Mouse (Mus musculus) liver, embryonic 13.5 days (tissue): ENCODE measurements around the gene Sqstm1. TPM values are rescaled to one million over a fixed set of nuclear protein-coding genes. Genes with fewer than 3 reads are reported as not detected.
"Not testable (repeated sequence)": the region's sequence is repeated elsewhere in the genome, so short reads cannot be mapped to it uniquely, and the experiment has no call there.

Experiments used
- ATAC-seq: fragments of 200-750 bp; cut with Nextera tagmentation; 2 replicates; pipeline ENCODE4 v1.8.0; 2017; ENCODE audit warnings: low read depth, mild to moderate bottlenecking, moderate number of reproducible peaks, moderate library complexity
- DNase-seq: peaks from one replicate; pipeline ENCODE4 v3.0.0; 2022
- H3K27ac ChIP-seq: fragments of 300-500 bp; sonication (generic); 2 replicates; pipeline ENCODE4 v1.5.1; 2015; ENCODE audit warnings: moderate library complexity, mild to moderate bottlenecking, inconsistent platforms
- H3K27me3 ChIP-seq: fragments of 300-500 bp; sonication (generic); 2 replicates; pipeline ENCODE4 v1.6.1; 2015; ENCODE audit warnings: mild to moderate bottlenecking, inconsistent platforms
- H3K36me3 ChIP-seq: fragments of 300-500 bp; sonication (generic); 2 replicates; pipeline ENCODE4 v1.6.1; 2015; ENCODE audit warnings: mild to moderate bottlenecking, inconsistent platforms
- H3K4me1 ChIP-seq: fragments of 300-500 bp; sonication (generic); replicated peaks from 2 replicates; pipeline ENCODE4 v1.6.1; 2015; ENCODE audit warnings: inconsistent platforms
- H3K4me2 ChIP-seq: fragments of 300-500 bp; sonication (generic); 2 replicates; pipeline ENCODE4 v1.6.1; 2015; ENCODE audit warnings: inconsistent platforms, mild to moderate bottlenecking, moderate library complexity
- H3K4me3 ChIP-seq: fragments of 300-500 bp; sonication (generic); replicated peaks from 2 replicates; pipeline ENCODE4 v1.5.1; 2015; ENCODE audit warnings: mild to moderate bottlenecking, inconsistent platforms
- H3K9ac ChIP-seq: fragments of 300-500 bp; sonication (generic); 2 replicates; pipeline ENCODE4 v1.6.1; 2015; ENCODE audit warnings: mild to moderate bottlenecking, inconsistent platforms
- H3K9me3 ChIP-seq: fragments of 300-500 bp; sonication (generic); replicated peaks from 2 replicates; pipeline ENCODE4 v1.6.1; 2016; ENCODE audit warnings: inconsistent platforms
- WGBS: fragments of 180-500 bp; shearing (Covaris S2); methylation state at CpG from one replicate; pipeline ENCODE4 v1.1.7; 2015; ENCODE audit not compliant: insufficient replicate concordance; 5-methylcytosine and 5-hydroxymethylcytosine counted together
- polyA plus RNA-seq: library from polyadenylated mRNA; unstranded; fragments of >200 nt; fragmentation: Nextera tagmentation; extraction: Ambion mirVana; gene quantifications from 2 replicates; pipeline ENCODE4 v1.2.1, GENCODE M21; 2015

Sqstm1 gene
- polyA plus RNA-seq, 1 experiment from 2014 or later = 132 TPM

DNA sequence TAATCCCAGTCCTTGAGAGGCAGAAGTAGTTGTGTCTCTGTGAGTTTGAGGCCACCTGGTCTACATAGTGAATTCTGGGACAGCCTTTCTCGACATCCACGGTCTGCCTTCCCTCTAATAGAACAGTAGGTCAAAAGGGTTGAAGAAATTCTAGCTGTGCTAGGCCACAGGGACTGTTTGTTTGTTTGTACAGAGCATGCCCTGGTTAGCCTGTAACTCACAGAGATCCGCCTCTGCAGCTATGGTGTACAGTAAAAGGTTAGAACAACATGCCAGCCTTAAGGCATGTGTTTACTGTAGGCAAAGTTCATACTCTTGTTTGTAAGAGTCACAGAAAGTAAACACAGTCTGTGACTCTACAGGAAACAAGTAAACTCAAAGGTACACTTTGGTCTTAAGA lies 25.8 kb downstream of the Sqstm1 start:
- no peaks in the 10 kb centered on the region for H3K36me3 ChIP-seq
- ATAC-seq = peak; percentile 65
- no peak for DNase-seq
- no peak overlapping the region for H3K4me2 ChIP-seq
- H3K9me3 ChIP-seq = no peaks in the 10 kb centered on the region
- H3K4me1 ChIP-seq = peaks cover 24% of the 10 kb centered on the region
- no peak overlapping the region for H3K9ac ChIP-seq
- no peaks in the 10 kb centered on the region for H3K27me3 ChIP-seq
- WGBS = 66% methylated on average over 3 of the region's 3 CpGs
- H3K27ac ChIP-seq = no peak overlapping the region
- no peak overlapping the region for H3K4me3 ChIP-seq

DNA sequence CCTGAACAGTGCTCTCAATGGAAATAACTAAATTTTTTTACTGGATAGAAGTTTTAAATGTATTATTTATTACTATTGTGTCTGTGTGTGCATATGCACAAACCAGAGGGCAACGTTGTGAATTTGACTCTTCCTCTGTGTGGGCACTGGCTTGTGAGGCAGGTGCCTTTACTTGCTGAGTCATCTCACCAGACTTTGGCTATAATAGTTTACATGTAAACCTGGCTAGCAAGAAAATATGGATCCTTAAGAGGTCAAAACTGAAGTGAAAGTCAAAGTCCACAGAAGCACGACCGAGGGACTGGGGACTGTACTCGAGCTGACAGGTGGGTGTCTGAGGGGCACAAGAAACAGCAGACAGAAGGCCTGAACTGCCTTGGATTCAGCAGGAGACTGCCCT lies 27.9 kb downstream of the Sqstm1 start:
- Histone ChIP-seq H3K27me3 (no peaks in the 10 kb centered on the region), H3K36me3 (no peaks in the 10 kb centered on the region), H3K4me1 (peaks cover 36% of the 10 kb centered on the region), H3K9me3 (no peaks in the 10 kb centered on the region), H3K4me3 (no peak overlapping the region), H3K27ac (no peak overlapping the region; the same call in 1 of the 2 replicates), H3K4me2 (no peak overlapping the region), H3K9ac (no peak overlapping the region)
- DNase-seq (no peak), ATAC-seq (no peak)
- 56% methylated on average over 4 of the region's 4 CpGs for WGBS

DNA sequence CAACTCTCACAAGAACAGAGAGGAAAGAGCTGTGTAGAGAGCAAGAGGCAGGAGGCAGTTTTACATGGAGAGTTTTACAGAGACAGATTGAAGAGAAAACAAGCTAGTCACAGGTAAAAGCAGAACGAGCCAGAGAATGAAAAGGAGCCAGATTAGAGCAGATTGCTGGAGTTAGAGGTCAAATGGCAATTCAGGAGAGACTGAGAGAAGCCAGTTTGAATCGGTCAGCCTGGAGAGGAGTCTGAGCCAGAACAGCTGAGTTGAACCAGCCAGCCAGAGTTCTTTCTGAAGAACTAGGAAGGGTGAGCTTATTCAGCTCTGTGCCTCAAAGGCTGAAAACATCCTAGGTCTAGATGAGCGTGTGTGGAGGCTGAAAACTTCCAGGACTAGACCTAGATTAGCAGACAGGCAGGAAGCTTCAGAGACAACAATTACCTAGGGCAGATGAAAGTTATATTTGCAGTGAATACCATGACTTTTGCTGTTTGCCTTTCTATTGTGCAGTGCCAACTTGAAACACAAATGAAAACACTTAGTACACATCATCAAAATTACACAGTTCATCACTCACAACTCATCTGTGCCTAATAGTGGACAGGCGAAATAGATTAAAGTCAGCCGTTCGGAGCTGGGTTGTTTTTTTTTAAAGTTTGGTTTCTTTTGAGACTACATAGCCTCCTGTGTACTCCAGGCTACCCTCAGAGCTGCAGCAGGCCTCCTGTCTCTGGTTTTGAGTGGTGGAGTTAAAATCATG lies 30.0 kb downstream of the Sqstm1 start:
- H3K36me3 ChIP-seq = peaks cover 3% of the 10 kb centered on the region; the same call in 1 of the 2 replicates
- ATAC-seq (no peak), DNase-seq (no peak)
- H3K4me3 ChIP-seq = no peak overlapping the region
- H3K27ac ChIP-seq = no peak overlapping the region
- H3K9ac ChIP-seq = no peak overlapping the region
- H3K4me1 ChIP-seq = peaks cover 55% of the 10 kb centered on the region
- no peaks in the 10 kb centered on the region for H3K9me3 ChIP-seq
- H3K27me3 ChIP-seq = no peaks in the 10 kb centered on the region
- WGBS = 66% methylated on average over 6 of the region's 6 CpGs
- no peak overlapping the region for H3K4me2 ChIP-seq

DNA sequence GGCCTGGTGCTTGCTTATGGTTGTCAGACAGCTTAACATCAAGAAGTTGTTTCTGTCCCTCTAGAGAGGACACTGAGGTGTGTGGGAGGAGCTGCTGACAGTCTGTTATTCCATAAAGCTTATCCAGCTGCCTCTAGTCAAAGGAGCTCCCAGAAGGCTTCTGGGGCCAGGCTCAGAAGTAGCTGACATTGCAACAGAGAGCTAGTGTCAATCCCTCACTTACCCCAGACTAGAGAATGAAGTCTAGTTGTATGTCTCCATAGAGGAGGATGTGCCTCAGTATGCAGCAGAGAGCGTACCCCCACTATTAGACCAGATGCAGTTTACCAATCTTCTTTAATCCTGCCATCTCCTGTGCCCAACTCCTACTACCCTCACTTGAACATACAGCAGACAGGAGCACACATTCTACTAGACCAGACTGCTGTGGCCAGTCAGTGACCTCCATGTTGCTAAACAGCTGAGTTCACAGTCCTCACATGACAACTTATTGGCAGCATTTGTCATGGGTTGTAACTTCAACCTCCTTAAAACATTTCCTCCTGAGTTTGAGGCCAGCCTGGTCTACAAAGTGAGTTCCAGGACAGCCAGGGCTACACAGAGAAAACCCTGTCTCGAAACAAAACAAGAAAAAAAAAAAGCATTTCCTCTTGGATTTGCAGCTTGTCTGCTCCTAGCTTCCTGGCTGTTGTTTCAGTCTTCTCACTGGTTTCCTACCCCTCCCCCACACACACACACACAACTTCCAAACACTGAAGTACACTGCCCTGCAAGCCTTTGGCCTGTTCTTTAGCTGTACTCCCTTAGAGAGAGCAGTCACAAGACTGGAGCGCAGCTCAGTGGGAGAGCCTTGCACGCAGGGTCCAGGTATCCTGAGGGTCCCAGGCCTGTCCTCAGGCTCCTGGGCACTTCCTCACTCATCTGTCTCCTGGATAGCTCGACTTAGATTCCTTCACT lies 31.8 kb downstream of the Sqstm1 start:
- DNase-seq (no peak), ATAC-seq (no peak)
- Histone ChIP-seq H3K4me1 (peaks cover 55% of the 10 kb centered on the region), H3K9ac (no peak overlapping the region), H3K27ac (0 out of 2 replicates have a peak overlapping the region, but pooled peaks have one; percentile 30), H3K9me3 (no peaks in the 10 kb centered on the region), H3K4me3 (no peak overlapping the region), H3K36me3 (peaks cover 3% of the 10 kb centered on the region; the same call in 1 of the 2 replicates), H3K4me2 (no peak overlapping the region), H3K27me3 (no peaks in the 10 kb centered on the region)
- WGBS = 68% methylated on average over 5 of the region's 5 CpGs

DNA sequence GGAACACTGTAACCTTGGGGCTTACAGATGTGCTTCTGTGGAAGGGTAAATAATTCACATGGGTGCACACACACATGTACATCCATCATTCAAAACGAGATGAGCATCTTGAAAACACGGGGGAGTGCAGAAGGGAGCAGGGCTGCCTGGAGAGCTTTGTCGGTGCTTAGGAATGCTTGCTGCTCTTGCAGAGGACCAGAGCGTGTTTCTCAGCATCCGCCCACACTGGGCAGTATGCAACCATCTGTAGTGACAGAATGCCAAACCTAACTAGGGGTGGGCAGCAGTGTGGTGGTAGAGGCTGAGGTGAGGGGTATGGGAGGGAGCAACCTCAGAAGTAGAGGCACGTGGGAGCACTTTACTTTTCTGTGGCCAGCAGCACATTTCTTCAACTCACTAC lies 33.5 kb downstream of the Sqstm1 start:
- Histone ChIP-seq H3K4me1 (peaks cover 39% of the 10 kb centered on the region), H3K4me2 (no peak overlapping the region), H3K9me3 (no peaks in the 10 kb centered on the region), H3K27me3 (no peaks in the 10 kb centered on the region), H3K36me3 (peaks cover 3% of the 10 kb centered on the region; the same call in 1 of the 2 replicates), H3K9ac (no peak overlapping the region), H3K27ac (no peak overlapping the region), H3K4me3 (no peak overlapping the region)
- DNase-seq = no peak
- ATAC-seq = no peak
- WGBS = 71% methylated on average over 6 of the region's 6 CpGs

DNA sequence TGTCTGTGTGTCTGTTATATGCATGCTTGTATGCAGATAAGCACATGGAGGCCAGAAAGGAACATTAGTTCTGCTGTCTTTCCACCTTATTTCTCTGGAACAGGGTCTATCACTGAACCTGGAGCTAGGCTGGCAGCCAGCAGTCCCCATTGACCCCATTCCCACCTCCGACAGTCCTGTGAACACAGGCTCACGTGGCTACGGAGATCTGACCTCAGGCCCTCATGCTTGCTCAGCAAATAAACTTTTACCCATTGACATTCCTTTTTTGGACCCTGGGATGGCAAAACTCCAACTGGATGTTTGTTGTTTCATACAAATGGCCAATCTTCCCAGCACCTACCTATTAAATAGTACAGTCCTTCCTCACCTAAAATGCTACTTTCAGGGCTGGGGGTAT lies 34.3 kb downstream of the Sqstm1 start:
- H3K4me2 ChIP-seq = 0 out of 2 replicates have a peak overlapping the region, but pooled peaks have one; percentile 85
- H3K9me3 ChIP-seq = no peaks in the 10 kb centered on the region
- DNase-seq = no peak

DNA sequence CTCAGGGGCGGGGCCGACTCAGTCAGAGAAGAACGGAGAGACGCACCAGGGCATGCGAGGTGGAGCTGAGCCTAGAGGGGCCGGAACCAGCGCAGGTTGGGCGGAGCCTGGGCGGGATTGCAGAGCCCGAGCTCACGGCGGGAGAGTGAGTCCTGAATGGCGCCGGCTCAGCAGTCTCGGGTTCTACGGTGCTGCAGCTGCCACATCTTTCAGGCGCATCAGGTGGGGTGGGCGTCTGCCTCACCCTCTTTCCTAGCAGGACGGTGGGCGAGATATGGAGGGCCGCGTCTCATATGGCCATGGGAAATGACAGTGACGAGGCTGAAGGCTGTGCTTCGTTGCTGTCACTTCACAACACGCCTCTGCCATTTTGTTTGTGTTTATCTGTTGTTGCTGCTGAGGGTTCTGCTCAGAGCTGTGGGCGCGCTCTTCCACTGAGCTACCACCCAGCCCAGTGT lies 35.9 kb downstream of the Sqstm1 start:
- Histone ChIP-seq H3K4me3 (peak overlapping the region; percentile 76), H3K27me3 (no peaks in the 10 kb centered on the region), H3K4me1 (peaks cover 39% of the 10 kb centered on the region), H3K4me2 (peak overlapping the region; percentile 85), H3K9ac (peak overlapping the region; percentile 82), H3K9me3 (no peaks in the 10 kb centered on the region), H3K27ac (peak overlapping the region; percentile 84), H3K36me3 (peaks cover 19% of the 10 kb centered on the region)
- ATAC-seq (peak; percentile 99), DNase-seq (peak; percentile 98)
- under 1% methylated on average over 27 of the region's 27 CpGs for WGBS

More for the DNA sequence above, 34.3 kb downstream of the Sqstm1 start:
- no peaks in the 10 kb centered on the region for H3K27me3 ChIP-seq
- ATAC-seq = no peak
- H3K4me3 ChIP-seq = no peak overlapping the region
- H3K36me3 ChIP-seq = peaks cover 6% of the 10 kb centered on the region
- 79% methylated on average over 3 of the region's 3 CpGs for WGBS
- H3K4me1 ChIP-seq = peaks cover 39% of the 10 kb centered on the region
- no peak overlapping the region for H3K27ac ChIP-seq
- no peak overlapping the region for H3K9ac ChIP-seq

DNA sequence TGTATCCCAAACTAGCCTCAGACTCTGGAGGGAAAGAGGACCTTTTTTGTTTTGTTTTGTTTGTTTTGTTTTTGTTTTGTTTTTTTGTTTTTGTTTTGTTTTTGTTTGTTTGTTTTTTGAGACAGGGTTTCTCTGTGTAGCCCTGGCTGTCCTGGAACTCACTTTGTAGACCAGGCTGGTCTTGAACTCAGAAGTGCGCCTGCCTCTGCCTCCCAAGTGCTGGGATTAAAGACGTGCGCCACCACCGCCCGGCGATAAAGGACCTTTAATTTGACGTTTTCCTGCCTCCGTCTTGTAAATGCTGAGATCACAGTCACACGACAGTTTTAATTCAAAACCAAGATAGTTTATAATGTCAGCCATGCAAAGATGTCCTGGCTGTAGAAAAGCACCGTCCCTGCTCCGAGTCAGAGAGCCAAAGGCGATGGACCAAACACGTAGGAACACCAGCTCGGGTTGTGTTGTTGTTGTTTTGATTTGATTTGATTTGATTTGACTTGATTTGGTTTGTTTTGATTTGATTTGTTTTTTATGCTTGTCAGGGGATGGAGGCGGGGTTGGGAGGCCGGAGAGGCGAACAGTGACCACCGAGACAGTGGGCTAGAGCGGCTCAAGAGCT lies 36.4 kb downstream of the Sqstm1 start, which contains the start of gene Mrnip:
TSS of gene Mrnip (plus strand) at position 334 of the 619 bp plus-strand sequence.
- not testable (repeated sequence) for DNase-seq, H3K9me3 ChIP-seq, H3K27me3 ChIP-seq
- H3K36me3 ChIP-seq = peaks cover 25% of the 10 kb centered on the region
- peak within 1 kb of the TSS; percentile 84 for H3K27ac ChIP-seq
- ATAC-seq = 0 out of 2 replicates have a peak, but pooled peaks have one; percentile 1
- peak within 1 kb of the TSS; percentile 82 for H3K9ac ChIP-seq
- WGBS = 5% methylated on average over 19 of the region's 19 CpGs
- peak within 1 kb of the TSS; percentile 85 for H3K4me2 ChIP-seq
- peak within 1 kb of the TSS; percentile 76 for H3K4me3 ChIP-seq
- peaks cover 40% of the 10 kb centered on the region for H3K4me1 ChIP-seq

DNA sequence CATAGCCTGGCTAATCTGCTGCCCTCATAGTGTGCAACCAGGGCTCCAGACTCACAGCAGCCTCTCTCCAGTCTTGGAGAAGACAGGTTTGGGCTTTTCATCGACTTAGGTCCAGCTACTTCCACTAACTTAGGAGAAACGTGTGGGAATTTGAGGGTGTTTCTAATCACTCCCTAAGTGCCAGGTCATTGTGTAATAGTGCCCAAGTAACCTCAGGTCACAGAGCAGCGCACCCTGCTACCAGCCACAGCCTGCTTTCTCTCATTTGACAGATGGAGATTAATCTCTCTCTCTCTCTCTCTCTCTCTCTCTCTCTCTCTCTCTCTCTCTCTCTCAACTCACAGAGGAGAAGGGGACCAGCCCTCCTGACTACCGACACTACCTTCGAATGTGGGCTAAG lies 42.3 kb downstream of the Sqstm1 start:
- Histone ChIP-seq H3K4me2 (no peak overlapping the region), H3K27me3 (no peaks in the 10 kb centered on the region), H3K4me1 (peaks cover 7% of the 10 kb centered on the region), H3K4me3 (no peak overlapping the region), H3K27ac (no peak overlapping the region), H3K36me3 (peaks cover 51% of the 10 kb centered on the region), H3K9ac (no peak overlapping the region), H3K9me3 (no peaks in the 10 kb centered on the region)
- 71% methylated on average over 5 of the region's 5 CpGs for WGBS
- no peak for ATAC-seq
- DNase-seq = no peak

DNA sequence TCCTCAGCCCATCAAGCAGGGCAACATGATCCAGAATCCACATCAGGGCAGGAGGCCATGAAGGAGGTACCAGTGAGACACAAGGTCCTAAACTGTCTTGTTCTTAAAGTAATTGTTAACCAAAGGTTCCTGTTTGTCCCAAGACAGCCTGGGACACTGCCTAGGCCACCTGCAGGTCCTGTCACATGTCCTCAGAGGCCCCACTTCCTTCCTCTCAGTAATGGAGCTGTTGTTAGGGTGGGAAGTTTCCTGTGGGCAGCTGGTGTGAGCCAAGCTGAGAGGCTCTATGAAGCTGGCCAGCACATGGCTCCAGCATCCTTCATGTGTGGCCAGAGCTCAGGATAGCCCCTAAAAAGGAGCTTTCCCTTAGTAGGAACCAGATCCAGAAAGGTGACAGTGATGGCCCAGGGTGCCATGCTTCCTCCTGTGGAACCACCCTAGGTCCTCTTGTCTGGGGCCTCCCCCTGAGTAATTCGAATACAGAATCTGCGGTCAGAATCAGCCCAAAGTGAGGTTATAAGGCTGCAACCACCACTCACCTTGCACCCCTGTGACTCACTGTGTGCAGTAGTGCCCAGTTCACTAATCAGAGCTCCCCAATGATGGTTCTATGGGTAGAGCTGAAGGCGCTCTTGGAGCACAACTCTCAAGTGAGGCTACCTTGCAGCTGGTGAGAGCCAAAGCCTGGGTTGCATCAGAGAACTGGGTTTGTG lies 48.1 kb downstream of the Sqstm1 start:
- WGBS = 82% methylated on average over 3 of the region's 3 CpGs
- Histone ChIP-seq H3K27ac (0 out of 2 replicates have a peak overlapping the region, but pooled peaks have one; percentile 19), H3K36me3 (peaks cover 59% of the 10 kb centered on the region), H3K4me3 (no peak overlapping the region), H3K4me1 (peaks cover 36% of the 10 kb centered on the region), H3K9ac (no peak overlapping the region), H3K27me3 (no peaks in the 10 kb centered on the region), H3K9me3 (no peaks in the 10 kb centered on the region), H3K4me2 (no peak overlapping the region)
- DNase-seq (no peak), ATAC-seq (no peak)
